Mouse (Mus musculus) limb, embryonic 14.5 days (tissue): Measurements from ENCODE around the gene Zpld1. TPM values are rescaled to one million over a fixed set of nuclear protein-coding genes. Genes with fewer than 3 reads are reported as not detected.

Experiments used
- ATAC-seq: fragments of 200-750 bp; cut with Nextera tagmentation; 2 replicates; pipeline ENCODE4 v1.8.0; 2017; ENCODE audit warnings: low read depth, moderate number of reproducible peaks, moderate TSS enrichment; ENCODE audit not compliant: low FRiP score
- DNase-seq: peaks from one replicate; pipeline ENCODE4 v3.0.0-alpha.2; 2015; ENCODE audit warnings: low spot score
- H3K27ac ChIP-seq: fragments of 300-500 bp; sonication (generic); replicated peaks from 2 replicates; pipeline ENCODE4 v1.5.1; 2014; ENCODE audit warnings: low read depth, mild to moderate bottlenecking, low read length, moderate library complexity, mixed read lengths
- H3K27me3 ChIP-seq: fragments of 300-500 bp; sonication (generic); 2 replicates; pipeline ENCODE4 v1.6.1; 2014; ENCODE audit warnings: low read length, mixed read lengths; ENCODE audit not compliant: control insufficient read depth, insufficient read depth
- H3K36me3 ChIP-seq: fragments of 300-500 bp; sonication (generic); 2 replicates; pipeline ENCODE4 v1.6.1; 2014; ENCODE audit warnings: mild to moderate bottlenecking, low read length, moderate library complexity, mixed read lengths; ENCODE audit not compliant: control insufficient read depth, insufficient read depth
- H3K4me1 ChIP-seq: fragments of 300-500 bp; sonication (generic); 2 replicates; pipeline ENCODE4 v1.6.1; 2014; ENCODE audit warnings: antibody characterized with exemption, low read length, mixed read lengths; ENCODE audit not compliant: control insufficient read depth, insufficient read depth
- H3K4me2 ChIP-seq: fragments of 300-500 bp; sonication (generic); replicated peaks from 2 replicates; pipeline ENCODE4 v1.6.1; 2014; ENCODE audit warnings: low read depth, mild to moderate bottlenecking, low read length, moderate library complexity; ENCODE audit not compliant: severe bottlenecking
- H3K4me3 ChIP-seq: fragments of 300-500 bp; sonication (generic); replicated peaks from 2 replicates; pipeline ENCODE4 v1.5.1; 2014; ENCODE audit warnings: low read length
- H3K9ac ChIP-seq: fragments of 300-500 bp; sonication (generic); 2 replicates; pipeline ENCODE4 v1.6.1; 2014; ENCODE audit warnings: mild to moderate bottlenecking, low read depth, low read length, moderate library complexity; ENCODE audit not compliant: severe bottlenecking
- H3K9me3 ChIP-seq: fragments of 300-500 bp; sonication (generic); 2 replicates; pipeline ENCODE4 v1.6.1; 2016; ENCODE audit warnings: low read length; ENCODE audit not compliant: control insufficient read depth
- POLR2A ChIP-seq: fragments of 200-500 bp; IDR thresholded peaks from 2 replicates; pipeline ENCODE4 v1.8.0; 2012; ENCODE audit warnings: inconsistent platforms, mild to moderate bottlenecking, moderate library complexity, borderline replicate concordance; ENCODE audit not compliant: insufficient read depth, insufficient read length; ENCODE audit errors: extremely low read depth
- WGBS: fragments of 180-500 bp; shearing (Covaris S2); extraction: QIAGEN DNeasy Blood & Tissue Kit; methylation state at CpG from one replicate; pipeline ENCODE4 v1.1.7; 2014; 5-methylcytosine and 5-hydroxymethylcytosine counted together
- polyA plus RNA-seq, 2 experiments: library from polyadenylated mRNA; depleted of rRNA in 1 of 2; stranded (reverse) in 1 of 2; unstranded in 1 of 2; fragments of >200 nt; fragmentation: Nextera tagmentation in 1 of 2; extraction: Ambion mirVana in 1 of 2; gene quantifications; 2 replicates each; pipeline versions ENCODE4 v1.2.1 to v1.2.3; 2012 to 2014

Zpld1 gene
- polyA plus RNA-seq (2012; rRNA removed) (0.09 and 0.27 TPM in 2 replicates), polyA plus RNA-seq (2014; fragmentation: Nextera tagmentation; extraction: Ambion mirVana) (0.17 and 0.23 TPM in 2 replicates)

GRCm38 (mm10) chr16:55297886-55298285 is at the start of gene Zpld1:
Gene Zpld1, minus strand, starts transcription at chr16:55297986.
- Histone ChIP-seq H3K9me3 (no peaks in the 10 kb centered on the region), H3K27me3 (no peaks in the 10 kb centered on the region), H3K4me1 (no peaks in the 10 kb centered on the region), H3K36me3 (no peaks in the 10 kb centered on the region), H3K9ac (no peak within 1 kb of the TSS), H3K27ac (no peak within 1 kb of the TSS), H3K4me2 (no peak within 1 kb of the TSS), H3K4me3 (no peak within 1 kb of the TSS)
- no peak for TF ChIP-seq POLR2A
- 95% methylated on average over 2 of the region's 2 CpGs for whole genome bisulfite sequencing
- DNase-seq, result no peak
- no peak for ATAC-seq

GRCm38 (mm10) chr16:55345644-55346043 is 47.9 kb upstream of the Zpld1 start:
- TF ChIP-seq POLR2A, result no peak
- no peak overlapping the region for H3K4me3 ChIP-seq
- ATAC-seq (no peak), DNase-seq (no peak)
- H3K9me3 ChIP-seq, result peaks cover 2% of the 10 kb centered on the region; the same call in 1 of the 2 replicates
- H3K4me2 ChIP-seq, result no peak overlapping the region
- H3K4me1 ChIP-seq, result no peaks in the 10 kb centered on the region
- H3K27me3 ChIP-seq, result no peaks in the 10 kb centered on the region
- no peaks in the 10 kb centered on the region for H3K36me3 ChIP-seq
- 83% methylated on average over 3 of the region's 3 CpGs for WGBS
- H3K9ac ChIP-seq, result no peak overlapping the region
- H3K27ac ChIP-seq, result no peak overlapping the region

- Histone ChIP-seq H3K4me2 (no peak overlapping the region), H3K9ac (no peak overlapping the region), H3K4me1 (0 out of 2 replicates have a peak, but pooled peaks cover 2% of the 10 kb centered on the region), H3K9me3 (no peaks in the 10 kb centered on the region), H3K27ac (no peak overlapping the region), H3K4me3 (no peak overlapping the region), H3K36me3 (no peaks in the 10 kb centered on the region), H3K27me3 (no peaks in the 10 kb centered on the region)
- ATAC-seq (no peak), DNase-seq (peak; percentile 10)
- WGBS, result 61% methylated on average over 8 of the region's 8 CpGs
- TF ChIP-seq POLR2A, result no peak
These were observed 24.0 kb upstream of the Zpld1 start for GRCm38 (mm10) chr16:55321542-55322514.

GRCm38 (mm10) chr16:55316996-55317395 is 19.2 kb upstream of the Zpld1 start:
- Histone ChIP-seq H3K4me2 (no peak overlapping the region), H3K36me3 (no peaks in the 10 kb centered on the region), H3K27ac (no peak overlapping the region), H3K4me1 (0 out of 2 replicates have a peak, but pooled peaks cover 2% of the 10 kb centered on the region), H3K27me3 (no peaks in the 10 kb centered on the region), H3K4me3 (no peak overlapping the region), H3K9me3 (no peaks in the 10 kb centered on the region), H3K9ac (no peak overlapping the region)
- no peak for TF ChIP-seq POLR2A
- DNase-seq (no peak), ATAC-seq (no peak)

GRCm38 (mm10) chr16:55312106-55312505 is 14.3 kb upstream of the Zpld1 start:
- H3K4me1 ChIP-seq, result 0 out of 2 replicates have a peak, but pooled peaks cover 2% of the 10 kb centered on the region

More at GRCm38 (mm10) chr16:55312106-55312505, 14.3 kb upstream of the Zpld1 start:
- no peak overlapping the region for H3K4me3 ChIP-seq
- H3K27ac ChIP-seq, result no peak overlapping the region
- no peak overlapping the region for H3K9ac ChIP-seq
- no peaks in the 10 kb centered on the region for H3K36me3 ChIP-seq
- no peak overlapping the region for H3K4me2 ChIP-seq
- ATAC-seq, result no peak
- WGBS, result 90% methylated on average over 3 of the region's 3 CpGs
- no peaks in the 10 kb centered on the region for H3K27me3 ChIP-seq
- H3K9me3 ChIP-seq, result no peaks in the 10 kb centered on the region
- no peak for DNase-seq
- TF ChIP-seq POLR2A, result no peak
